Mouse (Mus musculus) ES-CJ7 (cell line): ENCODE measurements around the gene Fbxl15.
A peak's percentile ranks its signal among the peaks of the same experiment; 100 is the strongest.

Experiments
- DNase-seq: peaks from one replicate; pipeline ENCODE4 v3.0.0; 2011; ENCODE audit warnings: low read depth, low spot score

Gene Fbxl15

DNA sequence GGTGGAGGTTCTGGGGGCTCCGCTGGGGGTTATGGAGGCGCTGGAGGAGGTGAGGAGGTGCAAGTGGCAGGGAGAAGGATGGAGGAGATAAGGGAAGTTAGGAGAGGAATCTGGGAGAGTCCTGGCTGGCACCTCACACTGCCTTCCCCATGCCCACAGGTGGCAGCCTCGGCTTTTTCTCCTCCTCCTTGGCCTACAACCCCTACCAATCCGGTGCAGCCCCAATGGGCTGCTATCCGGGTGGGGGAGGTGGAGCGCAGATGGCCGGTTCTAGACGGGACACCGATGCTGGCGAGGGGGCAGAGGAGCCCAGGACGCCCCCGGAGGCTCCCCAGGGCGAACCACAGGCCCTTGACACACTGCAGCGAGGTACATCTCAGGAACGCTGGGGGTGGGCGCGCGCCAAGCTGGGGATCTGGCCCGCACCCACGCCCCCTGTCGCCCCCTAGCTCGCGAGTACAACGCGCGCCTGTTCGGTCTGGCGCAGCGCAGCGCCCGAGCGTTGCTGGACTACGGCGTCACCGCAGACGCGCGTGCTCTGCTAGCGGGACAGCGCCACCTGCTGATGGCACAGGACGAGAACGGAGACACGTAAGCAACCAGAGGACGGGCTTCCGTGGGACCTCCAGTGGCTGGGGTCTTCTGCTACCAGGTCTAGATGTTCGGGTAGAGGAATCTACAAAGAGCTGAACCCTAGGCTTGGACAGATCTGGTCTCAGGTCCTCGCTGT is 19.1 kb upstream of the Fbxl15 start:
- DNase-seq = peak; percentile 94

DNA sequence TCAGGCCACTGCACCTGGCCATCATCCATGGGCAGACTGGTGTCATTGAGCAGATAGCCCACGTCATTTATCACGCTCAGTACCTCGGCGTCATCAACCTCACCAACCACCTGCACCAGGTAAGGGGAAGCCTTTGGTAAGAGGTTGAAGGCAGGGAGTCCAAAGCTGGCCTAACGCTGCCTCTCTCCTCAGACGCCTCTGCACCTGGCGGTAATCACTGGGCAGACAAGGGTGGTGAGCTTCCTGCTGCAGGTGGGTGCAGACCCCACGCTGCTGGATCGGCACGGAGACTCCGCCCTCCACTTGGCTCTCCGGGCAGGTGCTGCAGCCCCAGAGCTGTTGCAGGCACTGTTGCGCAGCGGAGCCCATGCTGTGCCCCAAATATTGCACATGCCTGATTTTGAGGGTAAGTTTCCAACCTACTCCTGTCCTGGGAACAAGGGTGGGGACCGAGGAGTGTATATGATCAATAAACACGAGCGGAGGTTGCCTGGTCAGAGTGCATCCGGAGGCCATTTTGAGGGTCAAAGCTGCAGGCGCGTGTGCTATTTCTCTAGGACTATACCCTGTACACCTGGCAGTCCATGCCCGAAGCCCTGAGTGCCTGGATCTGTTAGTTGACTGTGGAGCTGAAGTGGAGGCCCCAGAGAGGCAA is 18.2 kb upstream of the Fbxl15 start:
- DNase-seq = no peak

GRCm38 (mm10) chr19:46310312-46310865 is 17.6 kb upstream of the Fbxl15 start:
- DNase-seq = no peak

GRCm38 (mm10) chr19:46311341-46311740 is 16.6 kb upstream of the Fbxl15 start:
- DNase-seq = no peak

DNA sequence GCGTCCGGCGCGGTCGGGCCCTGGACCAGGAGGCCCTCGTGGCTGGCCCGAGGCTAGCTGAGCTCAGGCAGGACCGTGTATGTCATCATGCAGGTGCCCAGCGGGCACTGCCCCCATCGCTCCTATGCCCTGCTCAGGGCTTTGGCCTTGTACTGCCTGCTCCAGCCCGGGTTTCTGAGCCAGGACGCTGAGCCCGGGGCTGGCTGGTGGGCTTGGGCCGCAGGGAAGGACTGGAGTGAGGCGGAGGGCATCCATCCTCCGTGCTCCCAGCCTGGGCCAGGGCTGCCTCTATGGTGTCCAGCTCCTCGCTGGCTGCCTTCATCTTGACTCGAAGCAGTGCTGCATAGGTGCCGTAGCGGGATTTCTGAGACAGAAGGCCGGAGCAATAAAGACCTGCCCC is 15.4 kb upstream of the Fbxl15 start:
- no peak for DNase-seq

DNA sequence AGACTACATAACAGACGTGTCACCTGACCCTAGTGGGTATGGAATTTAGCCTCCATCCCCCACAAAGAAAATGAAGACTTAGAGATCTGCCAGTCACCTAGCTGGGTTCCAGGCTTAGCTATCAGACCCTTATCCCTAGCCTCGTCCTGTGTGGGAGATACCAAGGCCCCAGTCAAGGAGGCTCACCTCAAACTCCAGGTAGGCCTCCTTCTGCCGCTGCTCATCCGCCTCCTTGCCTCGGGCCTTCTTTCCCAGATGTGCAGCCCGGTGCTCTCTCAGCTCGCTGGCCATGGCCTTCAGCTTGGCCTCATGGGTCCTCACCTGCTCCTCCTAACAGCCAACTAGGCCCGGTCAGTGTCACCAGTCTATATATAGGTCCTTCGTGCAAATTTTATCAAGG is 14.9 kb upstream of the Fbxl15 start:
- DNase-seq = no peak

DNA sequence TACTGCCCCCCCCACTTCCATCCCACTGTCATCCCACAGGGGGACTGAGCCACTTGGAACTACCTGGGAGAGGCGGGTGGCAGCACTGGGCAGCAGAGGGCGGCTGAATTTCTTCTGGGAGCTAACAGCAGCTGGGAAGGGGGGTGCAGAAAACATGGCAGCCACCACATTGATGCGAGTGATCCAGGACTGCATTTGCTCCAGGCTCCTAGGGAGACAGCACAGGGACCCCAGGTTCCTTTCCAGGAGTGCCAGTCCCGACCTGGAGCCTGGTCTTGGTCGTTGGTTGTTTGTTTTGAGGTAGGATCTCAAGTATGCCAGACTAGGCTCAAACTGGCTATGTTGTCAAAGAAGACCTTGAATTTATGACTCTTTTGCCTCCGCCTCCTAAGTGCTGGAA is 14.4 kb upstream of the Fbxl15 start:
- DNase-seq = no peak

GRCm38 (mm10) chr19:46314151-46314601 is 13.8 kb upstream of the Fbxl15 start:
- no peak for DNase-seq

- DNase-seq = no peak
Observed at GRCm38 (mm10) chr19:46314872-46315742, 12.9 kb upstream of the Fbxl15 start.

- no peak for DNase-seq
Observed at GRCm38 (mm10) chr19:46315752-46316610, 12.0 kb upstream of the Fbxl15 start.

GRCm38 (mm10) chr19:46316846-46317545 is 11.0 kb upstream of the Fbxl15 start:
- no peak for DNase-seq

DNA sequence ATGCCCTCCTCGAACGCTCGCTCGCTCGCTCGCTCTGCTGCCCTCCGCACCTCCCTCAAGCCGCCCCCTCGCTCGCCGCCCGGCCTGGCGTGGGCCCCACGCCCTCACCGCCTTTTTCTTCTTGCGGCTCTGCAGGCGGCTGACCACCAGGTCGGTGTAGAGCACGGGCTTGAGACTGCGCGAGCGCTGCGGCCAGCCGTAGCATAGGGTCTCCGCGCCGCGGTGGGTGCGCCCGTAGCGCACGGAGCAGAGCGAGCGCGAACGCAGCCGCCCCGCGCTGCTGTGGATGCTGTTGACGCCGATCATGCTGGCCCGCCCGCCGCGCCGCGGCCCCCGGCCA is 10.5 kb upstream of the Fbxl15 start:
- no peak for DNase-seq

- DNase-seq = no peak
Observed at GRCm38 (mm10) chr19:46318031-46318471, 9.9 kb upstream of the Fbxl15 start.

DNA sequence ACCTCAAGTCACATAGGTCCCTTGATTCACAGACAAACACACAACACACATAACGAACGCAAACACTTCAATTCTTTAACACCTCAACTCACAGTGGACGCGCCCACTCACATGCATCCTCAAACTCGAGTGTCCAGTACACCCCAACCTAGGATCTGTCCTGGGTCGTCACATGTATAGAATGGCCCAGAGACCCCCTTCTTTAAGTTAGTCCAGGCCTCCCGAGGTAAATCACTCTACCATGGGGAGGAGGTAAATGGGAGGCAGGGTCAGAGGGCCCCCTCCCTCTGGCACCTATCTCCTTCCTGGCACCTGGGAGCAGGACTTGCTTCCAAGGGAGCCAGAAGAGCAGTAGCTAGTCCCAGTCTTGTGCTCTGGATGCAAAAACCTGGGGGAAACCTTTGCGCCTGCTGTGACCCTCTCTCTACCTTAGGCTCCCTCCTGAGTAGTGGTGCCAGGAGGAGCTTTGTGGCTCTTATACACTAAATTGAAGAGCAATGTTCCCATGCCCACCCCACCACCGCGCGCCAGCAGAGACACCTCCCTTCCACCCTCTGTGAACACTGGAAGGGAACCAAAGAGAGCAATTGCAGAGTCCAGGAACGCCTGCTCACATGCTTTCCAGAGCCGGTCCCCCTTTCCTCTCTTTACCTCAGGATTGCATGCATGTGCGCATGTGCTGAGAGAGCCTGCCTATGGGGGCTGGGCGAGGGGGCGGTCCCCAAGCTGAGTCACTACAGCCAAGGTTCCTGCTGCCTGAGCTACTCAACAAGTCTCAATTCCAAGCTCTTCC is 9.2 kb upstream of the Fbxl15 start:
- peak; percentile 87 for DNase-seq

- no peak for DNase-seq
Observed at GRCm38 (mm10) chr19:46320076-46320785, 7.8 kb upstream of the Fbxl15 start.

DNA sequence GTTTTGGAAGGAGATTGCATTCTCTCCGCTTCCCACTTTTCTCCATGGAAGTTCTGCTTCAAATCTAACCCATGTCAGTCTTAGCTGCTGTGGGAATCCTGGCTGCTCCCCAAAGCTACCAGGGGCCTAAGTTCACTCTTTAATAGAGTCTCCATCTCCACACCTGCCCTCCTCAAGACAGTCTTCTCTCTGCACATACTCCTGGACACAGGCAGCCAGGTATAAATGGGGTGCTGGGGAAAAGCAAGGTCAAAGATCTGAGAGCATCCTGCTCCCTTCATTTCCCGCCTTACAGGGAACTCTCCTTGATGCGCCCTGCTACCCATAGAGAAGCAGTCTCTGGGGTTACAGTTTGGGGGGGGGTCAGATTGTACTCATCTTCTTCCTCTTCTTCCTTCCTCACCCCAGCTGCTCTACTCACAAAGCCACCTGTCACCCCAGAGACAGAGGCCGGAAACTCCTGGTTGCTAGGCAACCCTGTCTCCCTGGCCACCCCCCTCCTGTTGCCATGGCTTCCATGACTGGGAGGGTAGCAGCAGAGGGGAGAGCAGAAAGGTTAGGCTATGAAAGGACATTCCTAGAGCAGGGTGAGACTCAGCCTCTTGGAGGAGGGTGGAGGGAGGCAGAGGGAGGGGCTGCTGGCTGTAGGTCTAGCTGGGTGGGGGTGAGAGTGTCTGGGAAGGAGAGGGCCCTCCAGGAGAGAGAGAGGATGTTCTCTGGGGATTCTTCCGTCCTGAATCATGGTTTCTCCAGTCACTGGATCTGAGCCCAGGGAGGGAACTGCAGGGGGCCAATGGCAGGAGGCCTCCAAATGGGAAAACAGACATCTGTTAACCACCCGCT is 6.7 kb upstream of the Fbxl15 start:
- peak; percentile 62 for DNase-seq

GRCm38 (mm10) chr19:46322144-46322995 is 5.6 kb upstream of the Fbxl15 start:
- DNase-seq = no peak
